Mouse (Mus musculus) hindbrain, postnatal 0 days (tissue): ENCODE results near the gene Nup85. TPM values are rescaled to one million over a fixed set of nuclear protein-coding genes. Genes with fewer than 3 reads are reported as not detected.
A peak's percentile ranks its signal among the peaks of the same experiment; 100 is the strongest.

Source experiments
- ATAC-seq: fragments of 200-750 bp; cut with Nextera tagmentation; 2 replicates; pipeline ENCODE4 v1.8.0; 2017; ENCODE audit warnings: mild to moderate bottlenecking, moderate TSS enrichment, moderate library complexity
- DNase-seq: peaks from one replicate; pipeline ENCODE4 v3.0.0-alpha.2; 2015; ENCODE audit warnings: low spot score
- H3K27ac ChIP-seq: fragments of 300-500 bp; sonication (generic); 2 replicates; pipeline ENCODE4 v1.5.1; 2014; ENCODE audit warnings: mild to moderate bottlenecking
- H3K27me3 ChIP-seq: fragments of 300-500 bp; sonication (generic); 2 replicates; pipeline ENCODE4 v1.6.1; 2014; ENCODE audit warnings: low read length, mixed read lengths; ENCODE audit not compliant: insufficient read depth
- H3K36me3 ChIP-seq: fragments of 300-500 bp; sonication (generic); 2 replicates; pipeline ENCODE4 v1.6.1; 2014; ENCODE audit warnings: low read length, mixed read lengths; ENCODE audit not compliant: insufficient read depth
- H3K4me1 ChIP-seq: fragments of 300-500 bp; sonication (generic); 2 replicates; pipeline ENCODE4 v1.6.1; 2014; ENCODE audit warnings: antibody characterized with exemption, low read length, mixed read lengths; ENCODE audit not compliant: insufficient read depth
- H3K4me2 ChIP-seq: fragments of 300-500 bp; sonication (generic); 2 replicates; pipeline ENCODE4 v1.6.1; 2014; ENCODE audit warnings: low read depth, mild to moderate bottlenecking, low read length, moderate library complexity, mixed read lengths
- H3K4me3 ChIP-seq: fragments of 300-500 bp; sonication (generic); 2 replicates; pipeline ENCODE4 v1.5.1; 2014; ENCODE audit warnings: low read length
- H3K9ac ChIP-seq: fragments of 300-500 bp; sonication (generic); replicated peaks from 2 replicates; pipeline ENCODE4 v1.6.1; 2014; ENCODE audit warnings: mild to moderate bottlenecking, low read length, moderate library complexity, mixed read lengths
- H3K9me3 ChIP-seq: fragments of 300-500 bp; sonication (generic); 2 replicates; pipeline ENCODE4 v1.6.1; 2016; ENCODE audit warnings: low read length, mixed read lengths
- CTCF ChIP-seq: IDR thresholded peaks from 2 replicates; pipeline ENCODE4 v1.5.1; 2016; ENCODE audit warnings: antibody characterized with exemption, control low read depth, low read depth
- WGBS: fragments of 180-500 bp; shearing (Covaris S2); extraction: QIAGEN DNeasy Blood & Tissue Kit; methylation state at CpG from one replicate; pipeline ENCODE4 v1.1.7; 2014; 5-methylcytosine and 5-hydroxymethylcytosine counted together
- polyA plus RNA-seq: library from polyadenylated mRNA; unstranded; fragments of >200 nt; fragmentation: Nextera tagmentation; extraction: Ambion mirVana; gene quantifications from 2 replicates; pipeline ENCODE4 v1.2.1, GENCODE M21; 2015
- total RNA-seq: library from RNA; depleted of rRNA; stranded (reverse); fragments of >200 nt; gene quantifications from 2 replicates; pipeline ENCODE4 v1.2.3, GENCODE M21; 2014; rRNA removed

Gene Nup85
- total RNA-seq, result 50.2 and 61.9 TPM in 2 replicates
- polyA plus RNA-seq, result 80.7 and 81.8 TPM in 2 replicates

GRCm38 (mm10) chr11:115564064-115564809 is at the start of gene Nup85:
Gene Nup85 (plus strand): TSS chr11:115564434.
- Histone ChIP-seq H3K36me3 (peaks cover 21% of the 10 kb centered on the region), H3K4me3 (peak within 1 kb of the TSS; percentile 70), H3K9me3 (no peaks in the 10 kb centered on the region), H3K9ac (peak within 1 kb of the TSS; percentile 72), H3K4me2 (peak within 1 kb of the TSS; percentile 62), H3K4me1 (no peaks in the 10 kb centered on the region), H3K27me3 (no peaks in the 10 kb centered on the region), H3K27ac (peak within 1 kb of the TSS; percentile 80)
- 2% methylated on average over 42 of the region's 42 CpGs for WGBS
- peak; percentile 98 for DNase-seq
- no peak for TF ChIP-seq CTCF
- peak; percentile 95 for ATAC-seq

GRCm38 (mm10) chr11:115515021-115515420 is 49.2 kb upstream of the Nup85 start:
- WGBS, result 71% methylated on average over 6 of the region's 6 CpGs
- no peaks in the 10 kb centered on the region for H3K27me3 ChIP-seq
- no peak for TF ChIP-seq CTCF

GRCm38 (mm10) chr11:115516942-115517341 is 47.3 kb upstream of the Nup85 start:
- no peaks in the 10 kb centered on the region for H3K4me1 ChIP-seq
- no peak for TF ChIP-seq CTCF
- no peak overlapping the region for H3K9ac ChIP-seq
- 0 out of 2 replicates have a peak, but pooled peaks cover under 1% of the 10 kb centered on the region for H3K36me3 ChIP-seq
- H3K9me3 ChIP-seq, result no peaks in the 10 kb centered on the region
- DNase-seq, result no peak
- no peak overlapping the region for H3K4me3 ChIP-seq
- 80% methylated on average over 5 of the region's 5 CpGs for WGBS
- no peak overlapping the region for H3K27ac ChIP-seq
- ATAC-seq, result no peak
- H3K27me3 ChIP-seq, result no peaks in the 10 kb centered on the region
- no peak overlapping the region for H3K4me2 ChIP-seq

More at GRCm38 (mm10) chr11:115515021-115515420, 49.2 kb upstream of the Nup85 start:
- H3K9ac ChIP-seq, result no peak overlapping the region
- H3K9me3 ChIP-seq, result no peaks in the 10 kb centered on the region
- H3K4me2 ChIP-seq, result no peak overlapping the region
- no peak for DNase-seq
- H3K27ac ChIP-seq, result no peak overlapping the region
- no peak for ATAC-seq
- no peaks in the 10 kb centered on the region for H3K36me3 ChIP-seq
- no peak overlapping the region for H3K4me3 ChIP-seq
- H3K4me1 ChIP-seq, result peaks cover 12% of the 10 kb centered on the region

GRCm38 (mm10) chr11:115518693-115519092 is 45.5 kb upstream of the Nup85 start:
- Histone ChIP-seq H3K9me3 (no peaks in the 10 kb centered on the region), H3K27me3 (no peaks in the 10 kb centered on the region), H3K4me3 (no peak overlapping the region), H3K36me3 (peaks cover 11% of the 10 kb centered on the region), H3K9ac (no peak overlapping the region), H3K4me1 (no peaks in the 10 kb centered on the region), H3K4me2 (no peak overlapping the region), H3K27ac (no peak overlapping the region)
- 62% methylated on average over 9 of the region's 9 CpGs for WGBS
- DNase-seq (no peak), ATAC-seq (no peak)
- TF ChIP-seq CTCF, result no peak

- H3K4me3 ChIP-seq, result no peak overlapping the region
- no peak for DNase-seq
- no peaks in the 10 kb centered on the region for H3K9me3 ChIP-seq
- H3K36me3 ChIP-seq, result peaks cover 18% of the 10 kb centered on the region
- 92% methylated on average over 3 of the region's 3 CpGs for WGBS
- no peaks in the 10 kb centered on the region for H3K4me1 ChIP-seq
- H3K4me2 ChIP-seq, result no peak overlapping the region
- ATAC-seq, result no peak
- no peak overlapping the region for H3K9ac ChIP-seq
- no peak for TF ChIP-seq CTCF
- H3K27me3 ChIP-seq, result no peaks in the 10 kb centered on the region
- H3K27ac ChIP-seq, result no peak overlapping the region
Observed at GRCm38 (mm10) chr11:115519581-115519980, 44.7 kb upstream of the Nup85 start.

GRCm38 (mm10) chr11:115520218-115520617 is 44.0 kb upstream of the Nup85 start:
- Histone ChIP-seq H3K9me3 (no peaks in the 10 kb centered on the region), H3K27me3 (no peaks in the 10 kb centered on the region), H3K4me1 (no peaks in the 10 kb centered on the region), H3K36me3 (peaks cover 24% of the 10 kb centered on the region), H3K9ac (no peak overlapping the region), H3K4me3 (no peak overlapping the region), H3K27ac (no peak overlapping the region), H3K4me2 (no peak overlapping the region)
- TF ChIP-seq CTCF, result no peak
- WGBS, result 45% methylated on average over 2 of the region's 2 CpGs
- no peak for DNase-seq
- ATAC-seq, result no peak

- no peaks in the 10 kb centered on the region for H3K9me3 ChIP-seq
- 94% methylated on average over 4 of the region's 4 CpGs for WGBS
- H3K27me3 ChIP-seq, result no peaks in the 10 kb centered on the region
- H3K4me3 ChIP-seq, result no peak overlapping the region
- DNase-seq (no peak), ATAC-seq (no peak)
- peaks cover 28% of the 10 kb centered on the region for H3K36me3 ChIP-seq
- no peak for TF ChIP-seq CTCF
- H3K4me1 ChIP-seq, result no peaks in the 10 kb centered on the region
- no peak overlapping the region for H3K4me2 ChIP-seq
- no peak overlapping the region for H3K27ac ChIP-seq
- H3K9ac ChIP-seq, result no peak overlapping the region
Observed at GRCm38 (mm10) chr11:115521080-115521479, 43.2 kb upstream of the Nup85 start.
